Mouse (Mus musculus) layer of hippocampus, adult 18-20 months (tissue): Measurements from ENCODE around the gene Gm42688. TPM values are rescaled to one million over a fixed set of nuclear protein-coding genes. Genes with fewer than 3 reads are reported as not detected.
"Not testable (repeated sequence)": the region's sequence is repeated elsewhere in the genome, so short reads cannot be mapped to it uniquely, and the experiment has no call there.

Source experiments
- DNase-seq, 2 experiments: peaks; one replicate each; pipeline ENCODE4 v3.0.0; 2022; ENCODE audit warnings: low spot score in 2 of 2
- microRNA-seq, 2 experiments: library from miRNA; unstranded; fragments of <30 nt; microRNA quantifications; one replicate each; pipeline ENCODE4 v1.2.0; 2021
- total RNA-seq, 2 experiments: library from RNA; stranded (reverse); gene quantifications; 2 replicates each; pipeline ENCODE4 v1.2.3; 2021

Gm42688 gene
- total RNA-seq, 2 experiments from 2014 or later: 6.5 to 7.6 TPM

GRCm38 (mm10) chr6:83136881-83137575 lies 35.6 kb downstream of the Gm42688 start:
- no peak for DNase-seq

- DNase-seq: peak in 1 of 2 experiments; percentile 79
Measured at GRCm38 (mm10) chr6:83137576-83137950, 36.1 kb downstream of the Gm42688 start.

- DNase-seq: no peak
Measured at GRCm38 (mm10) chr6:83138056-83138455, 36.6 kb downstream of the Gm42688 start.

GRCm38 (mm10) chr6:83140044-83140443 lies 38.6 kb downstream of the Gm42688 start:
- DNase-seq: no peak

DNA sequence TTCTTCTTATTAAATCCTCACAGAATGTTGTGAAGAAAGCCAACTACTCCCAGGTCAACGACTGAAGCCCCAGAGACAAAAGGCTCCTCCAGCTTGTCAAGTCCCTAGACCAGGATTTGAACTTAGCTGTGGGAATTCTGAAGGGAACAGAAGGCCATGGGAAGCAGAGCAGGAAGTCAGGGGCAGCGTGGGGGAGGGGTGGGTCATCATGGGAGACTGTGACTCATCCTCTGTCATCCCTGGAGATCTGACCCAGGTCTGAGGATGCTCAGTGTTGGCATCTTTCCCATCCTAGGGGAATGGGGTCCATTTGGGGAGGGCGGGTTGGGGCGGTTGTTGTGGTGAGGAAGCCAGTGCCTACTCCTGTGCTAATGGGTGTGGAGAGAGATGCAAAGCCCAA lies 40.2 kb downstream of the Gm42688 start:
- no peak for DNase-seq

GRCm38 (mm10) chr6:83142211-83142731 lies 40.9 kb downstream of the Gm42688 start:
- peak in 1 of 2 experiments; percentile 71 for DNase-seq

DNA sequence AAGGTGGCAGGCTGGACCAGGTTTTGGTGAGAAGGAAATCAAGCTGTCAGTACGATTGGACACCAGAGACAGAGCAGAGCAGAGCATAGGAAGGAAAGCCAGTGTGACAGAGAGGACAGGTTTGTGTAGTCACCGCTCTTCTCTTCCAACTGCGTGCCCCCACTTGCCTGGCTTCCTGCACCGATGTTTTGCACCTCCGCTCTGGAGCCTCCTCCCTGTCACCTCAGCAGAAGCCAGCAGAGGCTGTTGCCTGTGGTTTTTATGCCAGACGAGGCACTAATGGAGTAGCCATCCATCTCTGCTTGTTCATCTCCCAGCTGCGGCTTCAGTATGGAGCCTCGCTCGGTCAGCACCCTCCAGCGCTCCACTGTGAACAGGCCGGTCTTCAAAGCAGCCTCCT lies 41.5 kb downstream of the Gm42688 start:
- peak in 1 of 2 experiments; percentile 50 for DNase-seq

GRCm38 (mm10) chr6:83145209-83145608 lies 43.8 kb downstream of the Gm42688 start:
- peak in 1 of 2 experiments; percentile 45 for DNase-seq

- no peak for DNase-seq
Measured at GRCm38 (mm10) chr6:83145805-83146204, 44.4 kb downstream of the Gm42688 start.

GRCm38 (mm10) chr6:83147280-83147679 lies 45.9 kb downstream of the Gm42688 start:
- no peak for DNase-seq

- DNase-seq: no peak
Measured at GRCm38 (mm10) chr6:83151721-83152120, 50.3 kb downstream of the Gm42688 start.

- no peak for DNase-seq
Measured at GRCm38 (mm10) chr6:83153038-83153437, 51.6 kb downstream of the Gm42688 start.

DNA sequence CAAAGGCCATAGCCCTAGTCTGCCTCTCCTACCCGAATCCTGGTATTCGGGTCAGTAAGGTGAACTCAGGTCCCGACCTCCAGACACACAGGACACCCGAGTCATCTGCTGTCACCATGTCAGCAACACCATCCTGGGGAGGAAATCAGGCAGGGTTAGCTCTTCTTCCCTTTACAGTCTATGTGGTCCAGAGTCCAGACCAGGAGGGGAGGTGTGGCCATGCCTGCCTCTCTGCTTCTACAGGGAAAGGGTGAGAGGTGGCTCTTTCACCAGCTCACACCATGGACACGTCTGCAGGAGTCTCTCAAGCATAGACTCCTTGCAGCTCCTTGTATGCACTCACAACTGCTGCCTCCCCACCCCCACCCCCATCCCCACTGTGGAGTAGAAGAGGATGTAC lies 52.1 kb downstream of the Gm42688 start:
- DNase-seq: no peak

GRCm38 (mm10) chr6:83155552-83156238 lies 54.3 kb downstream of the Gm42688 start:
- no peak for DNase-seq

- DNase-seq: peak; percentile 78 to 83
Measured at GRCm38 (mm10) chr6:83156259-83156684, 54.9 kb downstream of the Gm42688 start, which contains the start of the genes Wdr54 and 1700003E16Rik. TSS of gene Wdr54 (minus strand) at chr6:83156397. TSS of gene 1700003E16Rik (plus strand) at chr6:83156404.

- DNase-seq: not testable (repeated sequence)
Measured at GRCm38 (mm10) chr6:83159456-83159855, 58.0 kb downstream of the Gm42688 start.

Small RNA genes lying within 50 kb of the gene (microRNA-seq; reads per million reads assigned to microRNA genes)
- gene Mir3470a: 0 reads per million in 2 experiments

Other genes with a start within 250 kb of the Gm42688 start
- gene Sema4f, start 161.8 kb upstream of the Gm42688 start, total RNA-seq: 10 to 100 TPM; 40.1 to 40.8 TPM
- gene M1ap, start 154.7 kb upstream of the Gm42688 start, total RNA-seq: not detected
- gene Dok1, start 68.1 kb upstream of the Gm42688 start, total RNA-seq: 1 to 10 TPM; 3.8 to 4.3 TPM
- 1 to 10 TPM; 2.5 to 2.8 TPM for gene Loxl3, start 67.4 kb upstream of the Gm42688 start, total RNA-seq
- gene Aup1, start 47.1 kb upstream of the Gm42688 start, total RNA-seq: 100 to 1,000 TPM; 125 to 137 TPM
- gene Htra2, start 46.3 kb upstream of the Gm42688 start, total RNA-seq: 10 to 100 TPM; 43.3 to 47.7 TPM
- gene Dqx1, start 43.8 kb upstream of the Gm42688 start, total RNA-seq: under 1 TPM; 0.50 to 0.61 TPM
- gene Tlx2, start 31.3 kb upstream of the Gm42688 start, total RNA-seq: not detected
- gene Pcgf1, start 23.7 kb upstream of the Gm42688 start, total RNA-seq: 10 to 100 TPM; 33.7 to 37.9 TPM
- gene Lbx2, start 15.2 kb upstream of the Gm42688 start, total RNA-seq: not detected
- 1 to 10 TPM; 7.7 to 9.4 TPM for gene Ccdc142, start within 50 bp of the Gm42688 start, total RNA-seq
- 10 to 100 TPM; 58.4 to 69.3 TPM for gene Mrpl53, start 7.4 kb downstream of the Gm42688 start, total RNA-seq
- gene Mogs, start 13.9 kb downstream of the Gm42688 start, total RNA-seq: 10 to 100 TPM; 27.0 TPM
- gene Wbp1, start 19.9 kb downstream of the Gm42688 start, total RNA-seq: 10 to 100 TPM; 47.4 to 52.5 TPM
- gene Ino80b, start 23.8 kb downstream of the Gm42688 start, total RNA-seq: 10 to 100 TPM; 28.0 to 29.5 TPM
- 10 to 100 TPM; 73.5 to 75.8 TPM for gene Rtkn, start 33.8 kb downstream of the Gm42688 start, total RNA-seq
- 10 to 100 TPM; 24.4 to 27.6 TPM for gene Wdr54, start 54.8 kb downstream of the Gm42688 start, total RNA-seq
- gene 1700003E16Rik, start 54.8 kb downstream of the Gm42688 start, total RNA-seq: 10 to 100 TPM; 25.3 to 26.1 TPM
- gene Dctn1, start 64.3 kb downstream of the Gm42688 start, total RNA-seq: 100 to 1,000 TPM; 398 to 403 TPM
- gene Slc4a5, start 118.2 kb downstream of the Gm42688 start, total RNA-seq: 1 to 10 TPM in 1 of 2 experiments, under 1 TPM in 1; 0.25 to 1.2 TPM
- gene Mthfd2, start 224.3 kb downstream of the Gm42688 start, total RNA-seq: 1 to 10 TPM; 6.6 to 7.1 TPM
- 10 to 100 TPM; 19.2 to 20.5 TPM for gene Mob1a, start 224.4 kb downstream of the Gm42688 start, total RNA-seq
- 10 to 100 TPM; 47.1 to 58.9 TPM for gene Bola3, start 247.5 kb downstream of the Gm42688 start, total RNA-seq